Mouse (Mus musculus) myocyte (in vitro differentiated cells): ENCODE measurements around the gene St6gal2. TPM values are rescaled to one million over a fixed set of nuclear protein-coding genes. Genes with fewer than 3 reads are reported as not detected.

Experiments used
- H3K27me3 ChIP-seq: one replicate; pipeline ENCODE4 v1.6.1; 2011; ENCODE audit not compliant: control insufficient read depth, insufficient read depth, insufficient read length
- H3K36me3 ChIP-seq: one replicate; pipeline ENCODE4 v1.6.1; 2011; ENCODE audit not compliant: control insufficient read depth, insufficient read depth
- H3K4me2 ChIP-seq: one replicate; pipeline ENCODE4 v1.6.1; 2011; ENCODE audit warnings: low read depth, control low read depth
- H3K4me3 ChIP-seq: one replicate; pipeline ENCODE4 v1.5.1; 2011; ENCODE audit warnings: mild to moderate bottlenecking, control low read depth, moderate library complexity
- H3K79me2 ChIP-seq: one replicate; pipeline ENCODE4 v1.6.1; 2011; ENCODE audit not compliant: control insufficient read depth, insufficient read depth
- H3ac ChIP-seq: one replicate; pipeline ENCODE4 v1.6.1; 2011; ENCODE audit not compliant: control insufficient read depth, insufficient read length
- CEBPB ChIP-seq: IDR thresholded peaks from 2 replicates; pipeline ENCODE4 v1.6.1; 2011; ENCODE audit warnings: mild to moderate bottlenecking, moderate library complexity; ENCODE audit not compliant: poor library complexity, insufficient read depth, severe bottlenecking
- E2F4 ChIP-seq: IDR thresholded peaks from one replicate; pipeline ENCODE4 v1.6.1; 2011; ENCODE audit warnings: mild to moderate bottlenecking, control low read depth, moderate library complexity; ENCODE audit not compliant: insufficient read depth
- MAX ChIP-seq: IDR thresholded peaks from one replicate; pipeline ENCODE4 v1.6.1; 2011; ENCODE audit warnings: low read depth, mild to moderate bottlenecking, control low read depth
- MYOD1 ChIP-seq, 3 experiments: IDR thresholded peaks; one replicate each; pipeline ENCODE4 v1.6.1; 2011; ENCODE audit warnings: control low read depth in 2 of 3, low read depth in 2 of 3, mild to moderate bottlenecking in 2 of 3, moderate library complexity in 1 of 3; ENCODE audit not compliant: insufficient read length in 2 of 3, control insufficient read depth in 1 of 3
- MYOG ChIP-seq, 3 experiments: IDR thresholded peaks; one replicate each; pipeline ENCODE4 v1.6.1; 2011; ENCODE audit warnings: control low read depth in 2 of 3, low read depth in 2 of 3, mild to moderate bottlenecking in 2 of 3; ENCODE audit not compliant: insufficient read length in 2 of 3, control insufficient read depth in 1 of 3, insufficient read depth in 1 of 3
- POLR2A ChIP-seq: IDR thresholded peaks from one replicate; pipeline ENCODE4 v1.6.1; 2011; ENCODE audit warnings: low read depth, mild to moderate bottlenecking, control low read depth, moderate library complexity; ENCODE audit not compliant: insufficient read length
- POLR2AphosphoS2 ChIP-seq: IDR thresholded peaks from one replicate; pipeline ENCODE4 v1.6.1; 2011; ENCODE audit warnings: low read depth, control low read depth; ENCODE audit not compliant: insufficient read length
- REST ChIP-seq: IDR thresholded peaks from one replicate; pipeline ENCODE4 v1.6.1; 2011; ENCODE audit warnings: mild to moderate bottlenecking, control low read depth, moderate library complexity; ENCODE audit not compliant: insufficient read depth, insufficient read length
- SRF ChIP-seq: IDR thresholded peaks from one replicate; pipeline ENCODE4 v1.6.1; 2011; ENCODE audit warnings: low read depth; ENCODE audit not compliant: control insufficient read depth, insufficient read length
- TCF12 ChIP-seq: IDR thresholded peaks from one replicate; pipeline ENCODE4 v1.6.1; 2011; ENCODE audit warnings: mild to moderate bottlenecking, control low read depth; ENCODE audit not compliant: poor library complexity, insufficient read depth, severe bottlenecking
- TCF3 ChIP-seq: IDR thresholded peaks from one replicate; pipeline ENCODE4 v1.6.1; 2011; ENCODE audit warnings: low read depth, control low read depth; ENCODE audit not compliant: insufficient read length
- USF1 ChIP-seq: IDR thresholded peaks from one replicate; pipeline ENCODE4 v1.6.1; 2011; ENCODE audit warnings: low read depth, mild to moderate bottlenecking, control low read depth, moderate library complexity
- polyA plus RNA-seq: library from polyadenylated mRNA; unstranded; fragments of >200 nt; fragmentation: generic; extraction: Trizol; gene quantifications from one replicate; pipeline ENCODE4 v1.2.1, GENCODE M21; 2012; ENCODE audit warnings: missing spikeins

Gene St6gal2
- polyA plus RNA-seq, 1 experiment: not detected

GRCm38 (mm10) chr17:55446698-55447097, 1.5 kb downstream of the St6gal2 start:
- H3K36me3 ChIP-seq: no peaks in the 10 kb centered on the region
- no peak overlapping the region for H3K4me2 ChIP-seq
- no peaks in the 10 kb centered on the region for H3K79me2 ChIP-seq
- no peaks in the 10 kb centered on the region for H3K27me3 ChIP-seq
- no peak overlapping the region for H3ac ChIP-seq
- TF ChIP-seq SRF: no peak
- no peak for TF ChIP-seq TCF12
- TF ChIP-seq E2F4: no peak
- no peak for TF ChIP-seq REST
- no peak for TF ChIP-seq TCF3
- TF ChIP-seq MAX: no peak
- TF ChIP-seq MYOD1 (IDR thresholded peaks at IDR 0.05; ENCODE audit: control insufficient read depth in 1 of 3, insufficient read length in 2 of 3, low read depth in 2 of 3): no peak
- TF ChIP-seq POLR2AphosphoS2: no peak
- TF ChIP-seq POLR2A: no peak
- TF ChIP-seq USF1: no peak
- TF ChIP-seq MYOG (IDR thresholded peaks at IDR 0.05; ENCODE audit: control insufficient read depth in 1 of 3, insufficient read depth in 1 of 3, insufficient read length in 2 of 3, low read depth in 2 of 3): no peak
- TF ChIP-seq CEBPB: no peak
- no peak overlapping the region for H3K4me3 ChIP-seq

DNA sequence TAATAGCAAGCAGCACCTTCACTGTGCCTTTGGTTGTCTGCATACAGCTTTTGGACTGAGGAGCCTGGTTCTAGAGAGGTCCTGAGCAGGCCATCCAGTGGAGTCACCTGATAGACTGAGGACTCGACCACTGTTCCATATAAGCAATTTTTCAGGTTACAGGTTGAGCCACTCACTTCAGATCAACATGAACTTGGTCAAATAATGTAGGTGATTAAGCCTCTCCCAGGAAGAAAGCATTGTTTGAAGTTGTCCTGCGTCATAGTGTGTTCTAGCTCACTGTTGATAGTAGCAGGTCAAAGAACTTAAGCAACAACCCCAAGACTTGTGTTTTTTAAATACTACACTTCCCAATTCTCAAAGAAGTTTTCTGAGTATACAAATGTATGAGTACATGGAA, 5.8 kb downstream of the St6gal2 start:
- Histone ChIP-seq H3K4me3 (no peak overlapping the region), H3ac (no peak overlapping the region), H3K36me3 (no peaks in the 10 kb centered on the region), H3K27me3 (no peaks in the 10 kb centered on the region), H3K4me2 (no peak overlapping the region), H3K79me2 (no peaks in the 10 kb centered on the region)
- no peak for TF ChIP-seq MYOG (IDR thresholded peaks at IDR 0.05; ENCODE audit: control insufficient read depth in 1 of 3, insufficient read depth in 1 of 3, insufficient read length in 2 of 3, low read depth in 2 of 3)
- no peak for TF ChIP-seq POLR2A
- no peak for TF ChIP-seq E2F4
- no peak for TF ChIP-seq TCF12
- no peak for TF ChIP-seq SRF
- no peak for TF ChIP-seq CEBPB
- no peak for TF ChIP-seq MAX
- TF ChIP-seq MYOD1 (IDR thresholded peaks at IDR 0.05; ENCODE audit: control insufficient read depth in 1 of 3, insufficient read length in 2 of 3, low read depth in 2 of 3): no peak
- no peak for TF ChIP-seq USF1
- TF ChIP-seq REST: no peak
- TF ChIP-seq POLR2AphosphoS2: no peak
- no peak for TF ChIP-seq TCF3

DNA sequence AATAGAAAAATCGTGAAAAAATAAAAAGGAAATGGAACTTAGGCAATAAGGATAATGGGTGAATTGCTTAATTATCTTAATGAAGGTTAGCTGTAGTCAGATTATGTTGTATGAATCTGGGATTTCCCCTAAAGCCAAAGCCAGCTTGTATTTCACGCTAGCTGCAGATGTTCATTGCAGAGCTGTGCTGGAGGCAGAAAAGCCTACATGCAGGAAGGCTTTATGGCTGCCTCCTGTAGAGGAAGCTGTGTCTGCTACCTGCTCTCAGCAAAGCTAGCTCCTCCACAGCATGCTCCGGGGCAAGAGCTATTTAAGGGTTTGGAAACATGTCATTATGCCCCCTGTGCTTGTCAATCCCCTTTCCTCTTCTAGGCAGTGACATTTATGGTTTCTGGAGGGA, 9.3 kb downstream of the St6gal2 start:
- no peak for TF ChIP-seq TCF3
- no peak for TF ChIP-seq USF1
- TF ChIP-seq MYOG (IDR thresholded peaks at IDR 0.05; ENCODE audit: control insufficient read depth in 1 of 3, insufficient read depth in 1 of 3, insufficient read length in 2 of 3, low read depth in 2 of 3): no peak
- no peak for TF ChIP-seq MYOD1 (IDR thresholded peaks at IDR 0.05; ENCODE audit: control insufficient read depth in 1 of 3, insufficient read length in 2 of 3, low read depth in 2 of 3)
- no peak for TF ChIP-seq CEBPB
- TF ChIP-seq SRF: no peak
- no peak for TF ChIP-seq POLR2A
- TF ChIP-seq REST: no peak
- no peak for TF ChIP-seq MAX
- TF ChIP-seq E2F4: no peak
- TF ChIP-seq TCF12: no peak
- Histone ChIP-seq H3K4me3 (no peak overlapping the region), H3K79me2 (no peaks in the 10 kb centered on the region), H3K4me2 (no peak overlapping the region), H3K36me3 (no peaks in the 10 kb centered on the region), H3ac (no peak overlapping the region), H3K27me3 (no peaks in the 10 kb centered on the region)

- Histone ChIP-seq H3K36me3 (no peaks in the 10 kb centered on the region), H3K4me2 (no peak overlapping the region), H3K27me3 (no peaks in the 10 kb centered on the region), H3K4me3 (no peak overlapping the region), H3ac (no peak overlapping the region), H3K79me2 (no peaks in the 10 kb centered on the region)
- TF ChIP-seq TCF12 (no peak), MYOG (IDR thresholded peaks at IDR 0.05; ENCODE audit: control insufficient read depth in 1 of 3, insufficient read depth in 1 of 3, insufficient read length in 2 of 3, low read depth in 2 of 3) (no peak), TCF3 (no peak), POLR2A (no peak), MAX (no peak), CEBPB (no peak), REST (no peak), MYOD1 (IDR thresholded peaks at IDR 0.05; ENCODE audit: control insufficient read depth in 1 of 3, insufficient read length in 2 of 3, low read depth in 2 of 3) (no peak), POLR2AphosphoS2 (no peak), SRF (no peak), USF1 (no peak)
These were observed 15.0 kb downstream of the St6gal2 start for GRCm38 (mm10) chr17:55460187-55460586.
